9 mouse cellular contexts compared by ENCODE assay signal in genomic region chr11:78059833-78060757, GRCm38 (mm10). TPM values are rescaled to one million over a fixed set of nuclear protein-coding genes. Genes with fewer than 3 reads are reported as not detected.
DNase-seq lines count a peak whose midpoint lies in the region; ATAC-seq and TF ChIP-seq lines count a peak whose summit lies in the region.
"Had no signal": no experiment of that assay in that cellular context is flagged by ENCODE, and none has a peak within 500 bp of the region (broad histone marks: within the 10 kb centered on the region; RNA-seq: fewer than 3 reads in every experiment).

No protein-coding gene starts in this region.

- 53% methylated on average over 9 of the region's 9 CpGs for WGBS in hindbrain, embryonic 15.5 days

- no peak overlapping the region for H3K4me3 ChIP-seq in gastrocnemius, adult 2 months
- H3K4me3 ChIP-seq in hindbrain, embryonic 15.5 days = no peak overlapping the region
- no peak overlapping the region for H3K4me3 ChIP-seq in left cerebral cortex, adult 2 months
- H3K4me3 ChIP-seq: megakaryocyte, embryonic 14.5 days had no signal

- H3K4me1 ChIP-seq in hindbrain, embryonic 15.5 days (replicated peaks) = no peaks in the 10 kb centered on the region

- H3K27ac ChIP-seq in gastrocnemius, adult 2 months = no peak overlapping the region
- no peak overlapping the region for H3K27ac ChIP-seq in hindbrain, embryonic 15.5 days (replicated peaks)
- H3K27ac ChIP-seq in left cerebral cortex, adult 2 months = no peak overlapping the region

- H3K9me3 ChIP-seq in hindbrain, embryonic 15.5 days = no peaks in the 10 kb centered on the region
- H3K9me3 ChIP-seq: megakaryocyte, embryonic 14.5 days had no signal

- peak; percentile 53 for DNase-seq in R1 (ENCODE audit: low read depth, low spot score)
- DNase-seq in cerebellum, postnatal 14 days = peak; percentile 82 to 90
- peak; percentile 91 for DNase-seq in gastrocnemius, adult 2 months
- DNase-seq in left cerebral cortex, adult 2 months (ENCODE audit: extremely low spot score in 1 of 2, low spot score in 2 of 2) = peak; percentile 47 to 50
- peak; percentile 65 for DNase-seq in right cerebral cortex, postnatal 14 days

- ATAC-seq in hindbrain, embryonic 15.5 days (ENCODE audit: low FRiP score, low read depth) = peak; percentile 86
- peak; percentile 95 for ATAC-seq in megakaryocyte, adult 5-6 weeks (ENCODE audit: poor library complexity, severe bottlenecking)
- no peak for ATAC-seq in inflammation-experienced regulatory T-cells, adult 6 months

- H3K36me3 ChIP-seq in hindbrain, embryonic 15.5 days = peaks cover 44% of the 10 kb centered on the region

- no peak overlapping the region for H3K4me2 ChIP-seq in hindbrain, embryonic 15.5 days

- no peak overlapping the region for H3K9ac ChIP-seq in hindbrain, embryonic 15.5 days

- intact Hi-C loops in gastrocnemius, adult 2 months (cut with DNase I) = loop anchor here (1.0 to 5.0 kb wide), 2 partner anchors 92 to 116 kb away; partner anchors contain the start of genes Nek8 and Tlcd1
- intact Hi-C loops in left cerebral cortex, adult 2 months (cut with DNase I) = loop anchor here (1.0 kb wide), 1 partner anchor 117 kb away; no protein-coding TSS in a partner anchor

- H3K27me3 ChIP-seq in hindbrain, embryonic 15.5 days = no peaks in the 10 kb centered on the region

- TF ChIP-seq CTCF in gastrocnemius, adult 2 months (IDR thresholded peaks at IDR 0.05) = peak; percentile 94
- TF ChIP-seq CTCF in left cerebral cortex, adult 2 months (IDR thresholded peaks at IDR 0.05) = peak; percentile 75

RNA-seq across cellular contexts. Expression of gene Eral1, which starts 20.1 kb away (rescaled TPM):
- total RNA-seq in gastrocnemius, adult 2 months (2021) = 10 to 100 TPM; 18.8 to 26.2 TPM
- 30.9 and 32.5 TPM in 2 replicates for polyA plus RNA-seq in hindbrain, embryonic 15.5 days (2015; fragmentation: Nextera tagmentation; extraction: Ambion mirVana)
- total RNA-seq in left cerebral cortex, adult 2 months (2021) = 10 to 100 TPM; 18.9 to 19.0 TPM
- 14.1 and 19.2 TPM in 2 replicates for total RNA-seq in megakaryocyte, adult 5-6 weeks (2015)
- total RNA-seq in megakaryocyte, adult 5-6 weeks (2017) = 20.9 and 22.1 TPM in 2 replicates
- 10 to 100 TPM; 29.4 to 45.2 (median 41.1) TPM for polyA plus RNA-seq in inflammation-experienced regulatory T-cells, adult 6 months (2017; shearing (Covaris generic))

RNA-seq across cellular contexts. Expression of gene Flot2, which starts 22.4 kb away (rescaled TPM):
- total RNA-seq in gastrocnemius, adult 2 months (2021) = 10 to 100 TPM; 46.0 to 49.8 TPM
- polyA plus RNA-seq in hindbrain, embryonic 15.5 days (2015; fragmentation: Nextera tagmentation; extraction: Ambion mirVana) = 103 and 106 TPM in 2 replicates
- 10 to 100 TPM; 91.2 to 96.0 TPM for total RNA-seq in left cerebral cortex, adult 2 months (2021)
- 82.9 and 91.4 TPM in 2 replicates for total RNA-seq in megakaryocyte, adult 5-6 weeks (2015)
- 140 and 141 TPM in 2 replicates for total RNA-seq in megakaryocyte, adult 5-6 weeks (2017)
- polyA plus RNA-seq in inflammation-experienced regulatory T-cells, adult 6 months (2017; shearing (Covaris generic)) = 10 to 100 TPM; 21.3 to 36.0 (median 24.7) TPM

RNA-seq across cellular contexts. Expression of gene Dhrs13, which starts 28.0 kb away (rescaled TPM):
- 1 to 10 TPM in 1 of 2 experiments, under 1 TPM in 1; 0.74 to 1.1 TPM for total RNA-seq in gastrocnemius, adult 2 months (2021)
- polyA plus RNA-seq in hindbrain, embryonic 15.5 days (2015; fragmentation: Nextera tagmentation; extraction: Ambion mirVana) = 48.6 and 55.6 TPM in 2 replicates
- total RNA-seq in left cerebral cortex, adult 2 months (2021) = 1 to 10 TPM; 5.5 to 6.3 TPM
- 4.8 and 5.6 TPM in 2 replicates for total RNA-seq in megakaryocyte, adult 5-6 weeks (2015)
- 3.5 and 5.3 TPM in 2 replicates for total RNA-seq in megakaryocyte, adult 5-6 weeks (2017)
- polyA plus RNA-seq in inflammation-experienced regulatory T-cells, adult 6 months (2017; shearing (Covaris generic)) = 1 to 10 TPM in 2 of 3 experiments, under 1 TPM in 1; 0.94 to 1.8 (median 1.7) TPM

RNA-seq across cellular contexts. Expression of gene Fam222b, which starts 34.4 kb away (rescaled TPM):
- total RNA-seq in gastrocnemius, adult 2 months (2021) = 1 to 10 TPM; 7.1 to 7.9 TPM
- 24.0 and 33.3 TPM in 2 replicates for polyA plus RNA-seq in hindbrain, embryonic 15.5 days (2015; fragmentation: Nextera tagmentation; extraction: Ambion mirVana)
- 10 to 100 TPM; 27.5 to 32.1 TPM for total RNA-seq in left cerebral cortex, adult 2 months (2021)
- 24.0 and 28.2 TPM in 2 replicates for total RNA-seq in megakaryocyte, adult 5-6 weeks (2015)
- 8.5 and 9.1 TPM in 2 replicates for total RNA-seq in megakaryocyte, adult 5-6 weeks (2017)
- 10 to 100 TPM; 10.9 to 20.0 (median 12.1) TPM for polyA plus RNA-seq in inflammation-experienced regulatory T-cells, adult 6 months (2017; shearing (Covaris generic))
